Mouse (Mus musculus): ENCODE measurements around the gene Ahcyl1. TPM values are rescaled to one million over a fixed set of nuclear protein-coding genes. Genes with fewer than 3 reads are reported as not detected.

Gene Ahcyl1
- polyA plus RNA-seq, 1 experiment from 2014 or later, result 37.8 TPM

DNA sequence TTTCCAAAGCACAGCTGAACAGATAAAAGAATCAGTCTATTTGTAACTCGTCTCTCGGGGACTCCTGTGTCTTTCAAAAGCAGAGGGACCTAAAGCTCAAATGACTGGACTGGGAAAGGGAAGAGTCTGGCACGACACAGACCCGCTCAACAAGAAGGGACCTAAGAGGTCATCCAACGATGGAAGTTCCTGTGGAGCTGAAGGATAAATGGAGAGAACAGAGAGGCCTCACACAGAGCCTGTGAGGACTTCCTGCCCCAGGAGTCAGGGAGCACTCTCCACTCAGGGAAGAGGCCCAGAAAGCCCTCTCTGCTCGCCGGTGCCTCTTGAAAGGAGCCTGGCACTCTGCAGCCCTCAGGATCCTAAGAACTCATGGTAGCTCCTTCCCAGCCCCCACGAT is 60.5 kb downstream of the Ahcyl1 start:
- ATAC-seq, result no peak
- no peaks in the 10 kb centered on the region for H3K27me3 ChIP-seq (replicated peaks; ENCODE audit: control insufficient read depth, insufficient read depth, low read length)
- TF ChIP-seq CTCF (IDR thresholded peaks at IDR 0.05; ENCODE audit: low read depth), result no peak
- H3K4me1 ChIP-seq (replicated peaks; ENCODE audit: control insufficient read depth, insufficient read depth, low read length), result no peaks in the 10 kb centered on the region
- H3K27ac ChIP-seq (ENCODE audit: low read depth, low read length), result no peak overlapping the region
- H3K9me3 ChIP-seq (ENCODE audit: control insufficient read depth), result no peaks in the 10 kb centered on the region
- H3K4me2 ChIP-seq (replicated peaks; ENCODE audit: low read depth), result no peak overlapping the region
- 59% methylated on average over 8 of the region's 8 CpGs for WGBS
- no peak overlapping the region for H3K4me3 ChIP-seq (ENCODE audit: low read depth, low read length)
- no peak overlapping the region for H3K9ac ChIP-seq (ENCODE audit: low read depth, low read length)
- no peaks in the 10 kb centered on the region for H3K36me3 ChIP-seq (ENCODE audit: control insufficient read depth, insufficient read depth)

DNA sequence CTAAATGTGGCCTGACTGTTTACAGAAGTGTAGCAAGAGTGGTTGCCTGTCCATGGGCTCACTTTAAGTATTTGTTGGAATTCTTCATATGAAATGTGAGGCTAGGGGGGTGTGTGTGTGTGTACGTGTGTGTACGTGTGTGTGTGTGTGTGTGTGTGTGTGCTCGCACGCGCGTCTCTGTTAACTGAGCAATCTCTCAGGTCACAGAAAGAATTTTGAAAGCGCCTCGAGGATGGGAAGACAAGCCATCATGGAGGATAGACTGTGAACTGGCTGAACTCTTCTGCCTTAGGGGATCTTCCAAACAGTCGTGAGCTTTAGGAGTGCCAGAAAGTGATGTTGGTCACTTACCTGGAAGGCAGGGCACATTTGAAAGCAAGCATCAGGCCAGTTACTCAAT is 62.5 kb downstream of the Ahcyl1 start:
- Histone ChIP-seq H3K9me3 (ENCODE audit: control insufficient read depth) (no peaks in the 10 kb centered on the region), H3K4me3 (ENCODE audit: low read depth, low read length) (no peak overlapping the region), H3K36me3 (ENCODE audit: control insufficient read depth, insufficient read depth) (no peaks in the 10 kb centered on the region), H3K27me3 (replicated peaks; ENCODE audit: control insufficient read depth, insufficient read depth, low read length) (no peaks in the 10 kb centered on the region), H3K4me2 (replicated peaks; ENCODE audit: low read depth) (no peak overlapping the region), H3K9ac (ENCODE audit: low read depth, low read length) (no peak overlapping the region), H3K27ac (ENCODE audit: low read depth, low read length) (no peak overlapping the region), H3K4me1 (replicated peaks; ENCODE audit: control insufficient read depth, insufficient read depth, low read length) (no peaks in the 10 kb centered on the region)
- no peak for TF ChIP-seq CTCF (IDR thresholded peaks at IDR 0.05; ENCODE audit: low read depth)
- ATAC-seq, result no peak
- WGBS, result 92% methylated on average over 9 of the region's 9 CpGs

GRCm38 (mm10) chr3:107632786-107633185 is 63.6 kb downstream of the Ahcyl1 start:
- Histone ChIP-seq H3K27me3 (replicated peaks; ENCODE audit: control insufficient read depth, insufficient read depth, low read length) (no peaks in the 10 kb centered on the region), H3K4me3 (ENCODE audit: low read depth, low read length) (no peak overlapping the region), H3K4me2 (replicated peaks; ENCODE audit: low read depth) (no peak overlapping the region), H3K36me3 (ENCODE audit: control insufficient read depth, insufficient read depth) (0 out of 2 replicates have a peak, but pooled peaks cover 4% of the 10 kb centered on the region), H3K27ac (ENCODE audit: low read depth, low read length) (no peak overlapping the region), H3K9me3 (ENCODE audit: control insufficient read depth) (no peaks in the 10 kb centered on the region), H3K9ac (ENCODE audit: low read depth, low read length) (no peak overlapping the region), H3K4me1 (replicated peaks; ENCODE audit: control insufficient read depth, insufficient read depth, low read length) (no peaks in the 10 kb centered on the region)
- no peak for ATAC-seq
- TF ChIP-seq CTCF (IDR thresholded peaks at IDR 0.05; ENCODE audit: low read depth), result no peak
- WGBS, result 90% methylated on average over 4 of the region's 4 CpGs

DNA sequence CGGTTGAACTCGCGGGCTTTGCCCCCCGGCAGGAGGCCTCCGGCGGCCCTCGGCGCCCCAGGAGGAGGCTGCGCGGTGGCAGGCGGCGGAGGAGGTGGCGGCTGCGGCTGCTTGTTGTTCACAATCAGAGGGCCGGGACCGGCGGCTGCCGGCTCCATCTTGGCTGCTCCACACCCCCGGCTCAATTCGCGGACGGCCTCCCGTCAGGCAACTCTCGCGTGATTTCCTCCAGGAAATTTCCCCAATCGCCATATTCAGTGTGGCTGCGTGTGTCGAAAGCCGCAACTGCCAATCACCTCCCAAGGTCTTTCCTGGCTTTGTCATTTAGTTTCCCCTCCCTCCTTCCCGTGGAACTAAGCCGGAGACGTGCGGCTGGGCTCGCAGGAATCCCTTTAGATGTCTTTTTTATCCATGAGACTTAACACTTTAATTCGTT is 64.8 kb downstream of the Ahcyl1 start, which contains the start of gene Strip1:
TSS of gene Strip1 (minus strand) at position 172 of the 436 bp plus-strand sequence.
- WGBS, result under 1% methylated on average over 35 of the region's 35 CpGs
- ATAC-seq, result peak; percentile 97
- H3K9ac ChIP-seq (ENCODE audit: low read depth, low read length), result peak within 1 kb of the TSS; percentile 98
- no peak for TF ChIP-seq CTCF (IDR thresholded peaks at IDR 0.05; ENCODE audit: low read depth)
- peak within 1 kb of the TSS; percentile 75 for H3K4me2 ChIP-seq (replicated peaks; ENCODE audit: low read depth)
- no peaks in the 10 kb centered on the region for H3K27me3 ChIP-seq (replicated peaks; ENCODE audit: control insufficient read depth, insufficient read depth, low read length)
- peak within 1 kb of the TSS; percentile 84 for H3K27ac ChIP-seq (ENCODE audit: low read depth, low read length)
- H3K4me3 ChIP-seq (ENCODE audit: low read depth, low read length), result peak within 1 kb of the TSS; percentile 99
- no peaks in the 10 kb centered on the region for H3K4me1 ChIP-seq (replicated peaks; ENCODE audit: control insufficient read depth, insufficient read depth, low read length)
- no peaks in the 10 kb centered on the region for H3K9me3 ChIP-seq (ENCODE audit: control insufficient read depth)
- peaks cover 15% of the 10 kb centered on the region for H3K36me3 ChIP-seq (ENCODE audit: control insufficient read depth, insufficient read depth)

DNA sequence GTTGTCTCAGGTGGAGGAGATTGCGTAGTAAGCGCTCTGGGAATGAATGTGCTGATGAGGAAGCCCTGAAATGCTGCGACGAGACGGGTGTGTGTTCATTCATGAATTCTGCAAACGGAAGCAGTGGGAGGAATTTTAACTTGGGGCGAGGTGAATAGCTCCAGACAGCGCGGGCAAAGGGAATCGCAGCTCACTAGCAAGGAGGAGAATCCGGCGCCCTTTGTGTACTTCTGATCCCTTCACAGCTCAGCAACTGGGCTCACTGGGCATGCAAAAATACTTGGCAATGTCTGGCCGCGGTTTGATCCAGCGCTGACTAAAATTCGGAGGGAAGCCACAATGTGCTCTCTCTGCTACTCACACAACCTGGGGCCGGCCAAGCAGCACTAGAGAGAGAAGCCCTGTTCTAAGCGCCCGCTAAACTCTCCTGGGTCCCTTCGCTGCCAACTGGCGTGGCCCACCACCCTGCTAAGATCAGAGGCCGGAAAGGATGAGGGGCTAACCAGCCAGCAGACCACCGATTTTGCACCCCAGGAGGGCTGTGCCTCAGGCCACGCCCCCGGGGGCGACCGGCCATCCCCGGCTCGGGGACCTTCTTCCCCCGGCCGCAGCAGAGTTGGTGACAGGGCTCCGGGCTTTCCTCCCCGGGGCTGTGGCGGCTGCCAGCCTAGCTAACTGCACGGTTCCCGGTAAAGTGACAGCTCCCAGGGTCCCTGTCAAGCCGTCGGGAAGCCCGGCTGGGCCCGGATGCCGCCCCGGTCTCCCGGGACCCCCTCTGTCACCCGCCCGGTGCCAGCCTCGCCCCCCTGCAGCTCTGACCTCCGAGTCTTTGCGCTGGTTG is 65.5 kb downstream of the Ahcyl1 start, which contains the start of gene Gm10961:
TSS of gene Gm10961 (plus strand) at position 641 of the 841 bp plus-strand sequence.
- Histone ChIP-seq H3K9ac (ENCODE audit: low read depth, low read length) (peak within 1 kb of the TSS; percentile 98), H3K4me3 (ENCODE audit: low read depth, low read length) (peak within 1 kb of the TSS; percentile 99), H3K27ac (ENCODE audit: low read depth, low read length) (peak within 1 kb of the TSS; percentile 84), H3K36me3 (ENCODE audit: control insufficient read depth, insufficient read depth) (peaks cover 21% of the 10 kb centered on the region), H3K27me3 (replicated peaks; ENCODE audit: control insufficient read depth, insufficient read depth, low read length) (no peaks in the 10 kb centered on the region), H3K4me2 (replicated peaks; ENCODE audit: low read depth) (peak within 1 kb of the TSS; percentile 75), H3K9me3 (ENCODE audit: control insufficient read depth) (no peaks in the 10 kb centered on the region), H3K4me1 (replicated peaks; ENCODE audit: control insufficient read depth, insufficient read depth, low read length) (no peaks in the 10 kb centered on the region)
- ATAC-seq, result peak; percentile 58
- no peak for TF ChIP-seq CTCF (IDR thresholded peaks at IDR 0.05; ENCODE audit: low read depth)
- under 1% methylated on average over 48 of the region's 48 CpGs for WGBS

DNA sequence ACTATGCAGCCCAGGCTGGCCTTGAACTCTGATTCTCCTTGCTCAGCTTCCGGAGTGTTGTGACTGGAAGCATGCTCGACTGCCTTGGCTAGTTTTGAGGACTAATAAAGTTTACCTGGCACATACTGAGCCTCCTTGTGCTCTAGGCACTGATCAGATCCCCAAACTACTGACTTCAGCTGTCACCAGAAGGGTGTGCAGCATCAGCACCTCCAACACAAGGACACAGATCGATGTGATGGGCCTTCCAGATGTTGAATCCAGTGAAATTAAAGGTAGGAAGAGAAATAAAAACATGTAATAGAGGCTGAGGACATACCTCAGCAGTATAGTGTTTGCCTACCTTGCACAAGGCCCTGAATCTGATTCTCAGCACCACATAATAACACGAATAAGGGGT is 66.9 kb downstream of the Ahcyl1 start:
- no peaks in the 10 kb centered on the region for H3K9me3 ChIP-seq (ENCODE audit: control insufficient read depth)
- H3K4me1 ChIP-seq (replicated peaks; ENCODE audit: control insufficient read depth, insufficient read depth, low read length), result no peaks in the 10 kb centered on the region
- no peak for ATAC-seq
- H3K4me3 ChIP-seq (ENCODE audit: low read depth, low read length), result no peak overlapping the region
- no peaks in the 10 kb centered on the region for H3K27me3 ChIP-seq (replicated peaks; ENCODE audit: control insufficient read depth, insufficient read depth, low read length)
- TF ChIP-seq CTCF (IDR thresholded peaks at IDR 0.05; ENCODE audit: low read depth), result no peak
- 84% methylated on average over 4 of the region's 4 CpGs for WGBS
- H3K9ac ChIP-seq (ENCODE audit: low read depth, low read length), result no peak overlapping the region
- H3K27ac ChIP-seq (ENCODE audit: low read depth, low read length), result no peak overlapping the region
- H3K36me3 ChIP-seq (ENCODE audit: control insufficient read depth, insufficient read depth), result peaks cover 36% of the 10 kb centered on the region
- H3K4me2 ChIP-seq (replicated peaks; ENCODE audit: low read depth), result no peak overlapping the region
